Mouse (Mus musculus) hematopoietic multipotent progenitor cell, adult 10-12 weeks (in vitro differentiated cells): ENCODE measurements around the gene Vmn2r100. TPM values are rescaled to one million over a fixed set of nuclear protein-coding genes. Genes with fewer than 3 reads are reported as not detected.

Source experiments
- polyA plus RNA-seq: library from polyadenylated mRNA; stranded (reverse); fragments of >175 nt; gene quantifications from 2 replicates; pipeline ENCODE4 v1.2.3, GENCODE M21; 2012; ENCODE audit warnings: low replicate concordance

The Vmn2r100 gene
- polyA plus RNA-seq = not detected in 2 replicates

DNA sequence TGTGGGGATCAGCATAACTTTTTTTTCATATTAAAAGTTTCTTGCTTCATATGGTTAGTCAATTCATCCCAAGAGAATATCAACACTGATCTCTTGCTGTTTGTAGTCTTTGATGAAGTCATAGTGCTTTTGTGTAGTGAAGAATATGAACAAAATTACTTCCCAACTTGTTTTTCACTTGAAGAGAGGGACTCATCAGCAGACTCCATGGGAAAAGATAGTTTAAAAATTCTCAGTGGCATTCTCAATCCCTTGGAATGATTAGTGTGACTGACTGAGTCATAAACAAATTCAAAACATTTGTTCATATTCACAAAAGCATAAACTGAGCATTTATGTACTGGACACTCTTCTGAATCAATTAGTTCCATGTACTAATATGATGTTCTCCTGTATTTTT lies at the start of gene Vmn2r100:
Gene Vmn2r100 (plus strand): TSS at position 301 of the 400 bp plus-strand sequence.

DNA sequence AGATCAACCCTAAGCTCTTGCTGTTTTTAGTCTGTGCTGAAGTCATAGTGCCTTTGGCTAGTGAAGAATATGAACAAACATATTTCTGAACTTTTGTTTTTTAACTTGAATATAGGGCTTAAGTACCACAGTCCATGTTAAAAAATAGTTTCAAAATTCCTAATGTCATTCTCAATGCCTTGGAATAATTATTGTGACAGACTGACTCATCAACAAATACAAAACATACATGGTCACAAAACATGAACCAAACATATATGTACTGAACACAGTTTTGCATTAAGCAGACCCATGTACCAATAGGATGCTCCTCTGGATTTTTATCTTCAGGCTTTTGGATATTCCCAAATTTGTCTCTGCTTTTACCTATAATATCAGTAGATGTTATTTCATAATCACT lies 72.4 kb downstream of the Vmn2r100 start, which contains the start of gene Vmn2r101:
Gene Vmn2r101 (plus strand): TSS at position 301 of the 400 bp plus-strand sequence.

Other genes with a start within 250 kb of the Vmn2r100 start
- gene Vmn2r99, start 142.8 kb upstream of the Vmn2r100 start, polyA plus RNA-seq = not detected in 2 replicates
- not detected in 2 replicates for gene Vmn2r101, start 72.5 kb downstream of the Vmn2r100 start, polyA plus RNA-seq
- not detected in 2 replicates for gene Vmn2r102, start 155.6 kb downstream of the Vmn2r100 start, polyA plus RNA-seq